Mouse (Mus musculus) limb, embryonic 15.5 days (tissue): ENCODE data around the gene Fcgr3. TPM values are rescaled to one million over a fixed set of nuclear protein-coding genes. Genes with fewer than 3 reads are reported as not detected.
A peak's percentile ranks its signal among the peaks of the same experiment; 100 is the strongest.
"Not testable (repeated sequence)": the region's sequence is repeated elsewhere in the genome, so short reads cannot be mapped to it uniquely, and the experiment has no call there.

Experiments
- ATAC-seq: fragments of 200-750 bp; cut with Nextera tagmentation; 2 replicates; pipeline ENCODE4 v1.8.0; 2017; ENCODE audit warnings: low read depth, moderate TSS enrichment; ENCODE audit not compliant: insufficient number of reproducible peaks, low FRiP score, low TSS enrichment
- H3K27ac ChIP-seq: fragments of 300-500 bp; sonication (generic); 2 replicates; pipeline ENCODE4 v1.5.1; 2015; ENCODE audit warnings: moderate library complexity, mild to moderate bottlenecking, inconsistent platforms
- H3K27me3 ChIP-seq: fragments of 300-500 bp; sonication (generic); 2 replicates; pipeline ENCODE4 v1.6.1; 2015; ENCODE audit warnings: inconsistent platforms
- H3K36me3 ChIP-seq: fragments of 300-500 bp; sonication (generic); 2 replicates; pipeline ENCODE4 v1.6.1; 2015; ENCODE audit warnings: inconsistent platforms
- H3K4me1 ChIP-seq: fragments of 300-500 bp; sonication (generic); 2 replicates; pipeline ENCODE4 v1.6.1; 2015; ENCODE audit warnings: inconsistent platforms
- H3K4me2 ChIP-seq: fragments of 300-500 bp; sonication (generic); 2 replicates; pipeline ENCODE4 v1.6.1; 2015; ENCODE audit warnings: mild to moderate bottlenecking, inconsistent platforms
- H3K4me3 ChIP-seq: fragments of 300-500 bp; sonication (generic); 2 replicates; pipeline ENCODE4 v1.5.1; 2015; ENCODE audit warnings: mild to moderate bottlenecking, inconsistent platforms
- H3K9ac ChIP-seq: fragments of 300-500 bp; sonication (generic); 2 replicates; pipeline ENCODE4 v1.6.1; 2015; ENCODE audit warnings: inconsistent platforms
- H3K9me3 ChIP-seq: fragments of 300-500 bp; sonication (generic); 2 replicates; pipeline ENCODE4 v1.6.1; 2016; ENCODE audit warnings: inconsistent platforms
- WGBS: fragments of 180-500 bp; shearing (Covaris S2); methylation state at CpG from one replicate; pipeline ENCODE4 v1.1.7; 2015; 5-methylcytosine and 5-hydroxymethylcytosine counted together
- polyA plus RNA-seq: library from polyadenylated mRNA; unstranded; fragments of >200 nt; fragmentation: Nextera tagmentation; extraction: Ambion mirVana; gene quantifications from 2 replicates; pipeline ENCODE4 v1.2.1, GENCODE M21; 2015

Gene Fcgr3
- polyA plus RNA-seq, 1 experiment from 2014 or later, result 25.9 TPM

DNA sequence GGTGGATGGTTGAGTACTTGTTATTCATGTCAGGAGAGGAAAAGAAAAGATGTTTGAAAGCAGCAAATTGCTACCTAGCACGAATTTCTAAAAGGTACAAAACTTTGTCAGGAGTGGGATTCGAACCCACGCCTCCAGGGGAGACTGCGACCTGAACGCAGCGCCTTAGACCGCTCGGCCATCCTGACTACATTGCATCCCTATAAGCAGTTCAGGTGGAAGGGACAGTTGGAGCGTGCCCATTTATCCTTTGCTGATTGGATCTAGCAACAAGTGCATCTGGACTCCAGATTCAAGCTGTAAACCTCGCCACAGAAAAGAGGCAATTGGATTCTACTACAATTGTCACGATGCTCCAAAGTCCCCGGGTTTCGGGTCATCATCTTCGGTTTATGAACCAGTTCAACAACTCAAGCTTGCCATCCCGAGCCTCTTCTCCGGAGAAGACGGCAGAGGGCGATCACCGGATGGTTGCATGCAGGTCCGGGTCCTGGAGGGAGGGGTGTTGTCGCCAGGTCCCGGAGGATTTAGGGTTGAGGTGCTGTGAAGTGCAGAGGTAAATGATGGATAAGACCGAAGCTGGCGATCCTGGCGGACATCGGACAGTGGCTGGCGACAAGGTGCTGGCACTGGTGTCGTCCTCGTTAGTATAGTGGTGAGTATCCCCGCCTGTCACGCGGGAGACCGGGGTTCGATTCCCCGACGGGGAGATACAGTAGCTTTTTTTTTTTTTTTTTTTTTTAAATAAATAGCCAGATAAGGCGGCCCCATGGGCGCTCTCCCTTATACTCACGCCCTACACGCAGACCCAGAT lies 37.2 kb upstream of the Fcgr3 start:
- Histone ChIP-seq H3K27me3 (no peaks in the 10 kb centered on the region), H3K4me3 (peak overlapping the region; percentile 68), H3K4me2 (peak overlapping the region; percentile 65), H3K9ac (peak overlapping the region; percentile 45), H3K27ac (peak overlapping the region; percentile 79), H3K4me1 (0 out of 2 replicates have a peak, but pooled peaks cover 3% of the 10 kb centered on the region), H3K36me3 (no peaks in the 10 kb centered on the region), H3K9me3 (no peaks in the 10 kb centered on the region)
- peak; percentile 82 for ATAC-seq
- under 1% methylated on average over 40 of the region's 40 CpGs for whole genome bisulfite sequencing

GRCm38 (mm10) chr1:171101033-171101432 lies 36.3 kb upstream of the Fcgr3 start:
- Histone ChIP-seq H3K9me3 (no peaks in the 10 kb centered on the region), H3K9ac (no peak overlapping the region), H3K27me3 (no peaks in the 10 kb centered on the region), H3K27ac (no peak overlapping the region), H3K4me2 (no peak overlapping the region), H3K36me3 (no peaks in the 10 kb centered on the region), H3K4me1 (peaks cover 11% of the 10 kb centered on the region), H3K4me3 (no peak overlapping the region)
- no peak for ATAC-seq
- WGBS, result 33% methylated on average over 2 of the region's 2 CpGs

DNA sequence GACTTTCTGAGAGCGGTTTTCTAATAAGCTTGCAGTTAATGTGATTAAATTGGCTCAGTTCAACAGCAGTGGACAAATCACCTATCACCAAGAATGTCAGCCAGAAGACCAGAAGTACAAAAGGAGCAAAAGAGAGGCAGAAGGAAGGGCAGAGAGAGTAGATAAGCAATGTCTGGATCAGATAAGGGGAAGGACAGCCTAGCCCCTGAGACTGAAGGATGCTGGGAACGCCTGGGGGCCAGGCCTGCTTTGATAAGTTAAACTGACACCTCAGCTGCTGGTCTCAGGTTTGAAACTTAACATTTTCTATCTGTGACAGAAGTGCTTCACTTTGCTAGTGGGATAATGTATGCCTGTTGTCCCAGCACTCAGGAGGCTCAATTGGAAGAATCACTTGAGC lies 32.9 kb upstream of the Fcgr3 start:
- H3K4me1 ChIP-seq, result peaks cover 8% of the 10 kb centered on the region
- H3K36me3 ChIP-seq, result no peaks in the 10 kb centered on the region
- H3K9ac ChIP-seq, result no peak overlapping the region
- H3K9me3 ChIP-seq, result no peaks in the 10 kb centered on the region
- H3K4me3 ChIP-seq, result no peak overlapping the region
- H3K27ac ChIP-seq, result no peak overlapping the region
- H3K27me3 ChIP-seq, result no peaks in the 10 kb centered on the region
- 31% methylated on average over 2 of the region's 2 CpGs for whole genome bisulfite sequencing
- no peak for ATAC-seq
- no peak overlapping the region for H3K4me2 ChIP-seq

DNA sequence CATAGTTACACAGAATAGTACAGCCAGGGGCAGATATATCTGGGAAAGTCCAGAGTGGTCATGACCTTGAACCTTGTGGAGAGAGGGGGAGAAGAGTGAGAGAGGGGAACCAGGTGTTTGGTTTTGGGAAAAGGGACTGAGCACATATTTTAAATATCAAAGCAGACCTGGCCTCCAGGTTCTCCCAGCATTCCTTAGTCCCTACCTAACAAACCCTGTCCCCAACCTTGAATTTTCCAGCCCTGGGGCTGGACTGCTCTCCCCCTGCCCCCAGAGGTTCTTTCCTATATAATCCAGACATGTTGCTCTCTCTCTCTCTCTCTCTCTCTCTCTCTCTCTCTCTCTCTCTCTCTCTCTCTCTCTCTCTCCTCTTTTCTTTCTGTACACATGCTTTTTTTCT lies 32.4 kb upstream of the Fcgr3 start:
- Histone ChIP-seq H3K27ac (no peak overlapping the region), H3K36me3 (no peaks in the 10 kb centered on the region), H3K4me3 (no peak overlapping the region), H3K4me1 (peaks cover 8% of the 10 kb centered on the region), H3K27me3 (no peaks in the 10 kb centered on the region), H3K9me3 (no peaks in the 10 kb centered on the region), H3K9ac (no peak overlapping the region), H3K4me2 (no peak overlapping the region)
- ATAC-seq, result no peak

DNA sequence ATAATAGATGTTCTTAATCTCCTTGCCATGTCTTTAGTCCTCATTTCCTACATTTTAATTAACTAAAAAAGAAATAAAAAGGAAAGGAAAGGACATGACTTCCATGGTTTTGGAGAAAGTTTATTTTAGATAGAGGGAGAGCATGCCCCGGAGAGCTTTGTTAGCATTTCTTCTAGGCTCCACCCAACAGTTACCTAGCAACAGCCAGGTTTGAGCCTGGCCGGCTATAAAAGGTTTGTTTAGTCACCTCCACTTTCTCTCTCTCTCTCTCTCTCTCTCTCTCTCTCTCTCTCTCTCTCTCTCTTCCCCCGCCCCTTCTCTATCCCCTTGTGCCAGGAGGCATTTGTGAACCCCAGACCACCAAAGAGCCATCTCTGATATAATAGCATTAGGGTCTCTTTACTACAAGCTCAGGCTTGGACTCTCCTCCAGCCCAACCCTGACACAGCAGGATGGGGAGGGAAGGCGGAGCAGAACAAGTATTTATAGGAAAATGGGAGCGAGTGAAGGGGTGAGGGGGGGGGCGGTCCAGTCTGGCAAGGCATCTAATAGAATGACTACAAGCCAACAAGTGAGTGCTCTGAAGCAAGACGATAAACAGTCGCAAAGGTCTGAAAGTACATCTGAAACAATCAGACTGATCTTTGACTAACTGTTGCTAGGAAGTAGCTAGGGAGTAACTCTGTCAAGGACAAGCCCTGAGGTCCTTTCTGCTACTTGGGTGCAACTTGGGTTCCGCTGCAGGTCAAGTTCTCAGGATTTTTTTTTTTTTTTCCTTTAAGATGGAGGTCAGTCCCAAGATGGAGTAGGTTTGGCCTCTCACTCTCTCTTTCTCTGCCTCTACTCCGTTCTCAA lies 31.6 kb upstream of the Fcgr3 start:
- H3K36me3 ChIP-seq, result no peaks in the 10 kb centered on the region
- H3K27me3 ChIP-seq, result no peaks in the 10 kb centered on the region
- no peak overlapping the region for H3K27ac ChIP-seq
- no peaks in the 10 kb centered on the region for H3K9me3 ChIP-seq
- no peak overlapping the region for H3K9ac ChIP-seq
- no peak for ATAC-seq
- peaks cover 8% of the 10 kb centered on the region for H3K4me1 ChIP-seq
- peak overlapping the region; percentile 7; the same call in 1 of the 2 replicates for H3K4me2 ChIP-seq
- no peak overlapping the region for H3K4me3 ChIP-seq
- WGBS, result 17% methylated on average over 10 of the region's 10 CpGs

DNA sequence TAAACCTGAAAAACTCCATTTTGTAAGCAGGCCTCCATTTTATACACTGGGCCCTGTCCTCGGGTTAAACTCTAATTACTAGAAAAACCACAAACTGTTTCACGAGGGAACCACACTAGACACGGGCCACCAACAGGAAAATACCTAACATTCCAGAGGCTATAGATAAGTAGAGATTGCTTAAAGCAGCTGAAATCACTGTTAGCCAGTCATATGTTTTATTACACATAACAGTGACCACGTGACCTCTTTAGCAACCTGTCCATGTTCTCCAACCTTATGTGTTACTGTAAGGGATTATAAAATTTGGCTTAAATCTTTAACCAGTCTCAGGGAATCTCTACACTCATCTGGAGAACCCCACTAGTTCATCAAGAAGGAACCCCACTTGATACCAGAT lies 29.7 kb upstream of the Fcgr3 start:
- Histone ChIP-seq H3K4me1 (peaks cover 8% of the 10 kb centered on the region), H3K9me3 (no peaks in the 10 kb centered on the region), H3K4me3 (no peak overlapping the region), H3K36me3 (no peaks in the 10 kb centered on the region), H3K27ac (no peak overlapping the region), H3K4me2 (no peak overlapping the region), H3K9ac (no peak overlapping the region), H3K27me3 (no peaks in the 10 kb centered on the region)
- ATAC-seq, result no peak
- WGBS, result 34% methylated on average over 4 of the region's 4 CpGs

DNA sequence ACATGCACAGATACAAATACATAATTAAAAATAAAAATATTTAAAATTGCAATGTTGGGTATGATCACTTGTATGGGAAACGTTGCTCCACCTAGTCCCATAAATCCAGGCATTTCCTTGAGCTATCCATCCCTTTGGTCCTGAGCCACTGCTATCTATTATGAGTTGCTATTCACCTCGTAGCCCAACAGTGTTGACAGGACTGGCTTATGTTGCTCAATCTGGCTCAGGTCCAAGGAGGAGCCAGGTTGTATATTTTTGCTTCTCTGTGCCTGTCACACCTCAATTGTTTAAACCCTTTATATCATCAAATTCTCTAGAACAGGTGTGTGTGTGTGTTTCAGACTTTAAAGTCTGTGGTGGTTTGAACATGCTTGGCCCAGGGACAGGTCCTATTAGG lies 26.0 kb upstream of the Fcgr3 start:
- Histone ChIP-seq H3K9ac (no peak overlapping the region), H3K9me3 (no peaks in the 10 kb centered on the region), H3K4me1 (peaks cover 6% of the 10 kb centered on the region; the same call in 1 of the 2 replicates), H3K36me3 (no peaks in the 10 kb centered on the region), H3K4me2 (no peak overlapping the region), H3K27me3 (peaks cover 10% of the 10 kb centered on the region), H3K4me3 (no peak overlapping the region), H3K27ac (no peak overlapping the region)
- no peak for ATAC-seq
- WGBS, result 57% methylated on average over 2 of the region's 2 CpGs

- 91% methylated on average over 1 of the region's 1 CpGs for WGBS
- ATAC-seq, result no peak
Observed at GRCm38 (mm10) chr1:171089891-171090290, 25.2 kb upstream of the Fcgr3 start.

GRCm38 (mm10) chr1:171088237-171088869 lies 23.6 kb upstream of the Fcgr3 start:
- H3K9me3 ChIP-seq, H3K4me1 ChIP-seq, H3K4me3 ChIP-seq, ATAC-seq, H3K9ac ChIP-seq, H3K4me2 ChIP-seq, H3K27ac ChIP-seq, H3K36me3 ChIP-seq: not testable (repeated sequence)
- peaks cover 13% of the 10 kb centered on the region for H3K27me3 ChIP-seq
- 8% methylated on average over 10 of the region's 10 CpGs for WGBS

More at GRCm38 (mm10) chr1:171089891-171090290, 25.2 kb upstream of the Fcgr3 start:
- peaks cover 9% of the 10 kb centered on the region; the same call in 1 of the 2 replicates for H3K4me1 ChIP-seq
- H3K9me3 ChIP-seq, result no peaks in the 10 kb centered on the region
- H3K36me3 ChIP-seq, result no peaks in the 10 kb centered on the region
- H3K4me3 ChIP-seq, result no peak overlapping the region
- no peak overlapping the region for H3K9ac ChIP-seq
- peaks cover 13% of the 10 kb centered on the region for H3K27me3 ChIP-seq
- H3K27ac ChIP-seq, result no peak overlapping the region
- H3K4me2 ChIP-seq, result no peak overlapping the region

DNA sequence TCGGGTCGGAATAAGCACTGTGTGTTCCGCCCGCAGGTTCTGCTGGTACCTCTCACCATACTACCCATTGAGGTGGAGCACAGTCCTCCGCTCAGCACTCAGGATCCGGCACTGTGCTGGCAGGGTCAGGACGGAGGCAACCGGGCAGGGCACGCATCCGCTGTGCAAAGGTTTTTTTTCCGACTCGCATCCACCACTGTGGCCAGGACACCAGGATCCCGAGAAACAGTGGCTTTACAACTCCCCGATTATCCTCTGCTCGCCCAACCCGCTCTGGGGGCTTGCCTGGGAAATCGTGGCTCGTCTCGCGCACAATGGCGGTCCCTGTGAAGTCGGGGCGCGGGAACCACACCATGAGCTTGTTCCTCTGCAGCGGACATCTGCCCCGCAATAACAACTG lies 21.0 kb upstream of the Fcgr3 start:
- no peak overlapping the region for H3K27ac ChIP-seq
- peaks cover 21% of the 10 kb centered on the region for H3K27me3 ChIP-seq
- no peak for ATAC-seq
- WGBS, result under 1% methylated on average over 26 of the region's 26 CpGs
- H3K4me2 ChIP-seq, result peak overlapping the region; percentile 78
- no peaks in the 10 kb centered on the region for H3K36me3 ChIP-seq
- H3K4me3 ChIP-seq, result peak overlapping the region; percentile 41
- H3K9ac ChIP-seq, result peak overlapping the region; percentile 39; the same call in 1 of the 2 replicates
- H3K4me1 ChIP-seq, result peaks cover 9% of the 10 kb centered on the region; the same call in 1 of the 2 replicates
- H3K9me3 ChIP-seq, result no peaks in the 10 kb centered on the region

DNA sequence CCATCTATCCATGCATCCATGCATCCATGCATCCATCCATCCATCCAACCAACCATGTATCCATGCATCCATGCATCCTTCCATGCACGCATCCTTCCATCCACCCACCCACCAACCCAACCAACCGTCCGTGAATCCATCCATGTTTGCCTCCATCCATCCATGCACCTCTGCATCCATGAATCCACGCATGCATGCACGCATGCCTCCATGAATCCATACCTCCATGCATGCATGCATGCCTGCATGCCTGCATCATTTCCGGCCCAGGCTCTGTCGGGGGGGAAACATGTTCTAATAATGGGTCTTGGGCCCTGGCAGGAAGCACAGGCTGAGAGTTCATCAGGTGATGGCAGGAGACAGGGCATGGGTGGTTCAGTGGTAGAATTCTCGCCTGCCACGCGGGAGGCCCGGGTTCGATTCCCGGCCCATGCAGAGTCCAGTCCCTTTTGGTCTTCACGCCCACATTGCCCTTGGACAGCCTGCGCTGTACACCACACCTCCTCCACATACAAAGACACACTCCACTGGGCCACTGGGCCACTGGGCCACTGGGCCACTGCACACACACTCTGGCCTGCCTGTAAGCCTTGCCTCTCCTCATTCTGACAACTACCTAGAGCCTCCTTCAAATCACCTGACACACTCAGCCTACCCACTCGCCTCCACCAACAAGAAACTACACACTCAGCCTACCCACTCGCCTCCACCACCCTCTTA lies 16.9 kb upstream of the Fcgr3 start:
- 37% methylated on average over 12 of the region's 17 CpGs for WGBS
- not testable (repeated sequence) for H3K4me3 ChIP-seq, H3K9ac ChIP-seq, H3K27ac ChIP-seq, H3K4me2 ChIP-seq, H3K9me3 ChIP-seq, H3K4me1 ChIP-seq, H3K36me3 ChIP-seq
- H3K27me3 ChIP-seq, result peaks cover 33% of the 10 kb centered on the region
- ATAC-seq, result peak; percentile 18; the same call in 1 of the 2 replicates
